Mouse (Mus musculus) intestine, embryonic 15.5 days (tissue): ENCODE measurements around the gene Cnih3. TPM values are rescaled to one million over a fixed set of nuclear protein-coding genes. Genes with fewer than 3 reads are reported as not detected.

Experiments used
- ATAC-seq: fragments of 200-750 bp; cut with Nextera tagmentation; 2 replicates; pipeline ENCODE4 v1.8.0; 2017; ENCODE audit warnings: moderate TSS enrichment, moderate library complexity
- H3K27ac ChIP-seq: fragments of 300-500 bp; sonication (generic); 2 replicates; pipeline ENCODE4 v1.5.1; 2015; ENCODE audit warnings: mild to moderate bottlenecking, inconsistent platforms
- H3K27me3 ChIP-seq: fragments of 300-500 bp; sonication (generic); replicated peaks from 2 replicates; pipeline ENCODE4 v1.6.1; 2015; ENCODE audit warnings: inconsistent platforms
- H3K36me3 ChIP-seq: fragments of 300-500 bp; sonication (generic); 2 replicates; pipeline ENCODE4 v1.6.1; 2015; ENCODE audit warnings: inconsistent platforms
- H3K4me1 ChIP-seq: fragments of 300-500 bp; sonication (generic); replicated peaks from 2 replicates; pipeline ENCODE4 v1.6.1; 2015; ENCODE audit warnings: inconsistent platforms
- H3K4me2 ChIP-seq: fragments of 300-500 bp; sonication (generic); replicated peaks from 2 replicates; pipeline ENCODE4 v1.6.1; 2015; ENCODE audit warnings: mild to moderate bottlenecking, inconsistent platforms
- H3K4me3 ChIP-seq: fragments of 300-500 bp; sonication (generic); replicated peaks from 2 replicates; pipeline ENCODE4 v1.5.1; 2015; ENCODE audit warnings: inconsistent platforms
- H3K9ac ChIP-seq: fragments of 300-500 bp; sonication (generic); 2 replicates; pipeline ENCODE4 v1.6.1; 2015; ENCODE audit warnings: inconsistent platforms
- H3K9me3 ChIP-seq: fragments of 300-500 bp; sonication (generic); 2 replicates; pipeline ENCODE4 v1.6.1; 2016; ENCODE audit warnings: inconsistent platforms
- WGBS: fragments of 180-500 bp; shearing (Covaris S2); methylation state at CpG from one replicate; pipeline ENCODE4 v1.1.7; 2015; 5-methylcytosine and 5-hydroxymethylcytosine counted together
- polyA plus RNA-seq: library from polyadenylated mRNA; unstranded; fragments of >200 nt; fragmentation: Nextera tagmentation; extraction: Ambion mirVana; gene quantifications from 2 replicates; pipeline ENCODE4 v1.2.1, GENCODE M21; 2015

Cnih3 gene
- polyA plus RNA-seq, 1 experiment from 2014 or later: 0.20 TPM

DNA sequence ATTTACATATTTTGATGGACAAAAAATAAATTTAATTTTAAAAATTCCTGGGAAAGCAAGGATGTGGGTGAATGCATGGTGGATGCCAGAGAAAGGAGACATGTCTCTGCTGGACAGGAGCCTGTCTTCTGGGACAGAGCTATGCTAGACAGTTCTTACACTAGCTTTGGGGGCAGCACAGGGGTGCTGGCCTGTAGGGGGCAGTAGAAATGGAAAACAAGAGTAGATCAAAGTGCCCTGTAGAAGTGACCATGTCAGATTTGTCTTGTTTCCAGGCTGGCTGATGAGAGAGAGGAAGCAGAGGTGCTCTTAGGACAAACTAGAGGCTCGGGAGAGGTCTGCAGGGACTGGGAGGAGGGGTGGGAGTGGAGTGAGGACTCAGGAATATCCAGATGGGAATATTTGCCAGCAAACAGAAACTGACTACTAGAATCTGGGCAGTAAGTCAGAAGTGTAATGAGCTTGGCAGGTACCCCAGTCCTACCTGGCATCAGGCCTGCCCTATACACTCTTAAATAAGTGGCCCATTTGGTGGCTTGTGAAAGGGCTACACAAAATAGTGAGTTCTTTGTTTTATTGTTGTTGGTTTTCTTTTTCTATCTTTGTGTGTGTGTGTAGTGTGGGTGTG lies 93.3 kb downstream of the Cnih3 start:
- no peak overlapping the region for H3K27ac ChIP-seq
- H3K9ac ChIP-seq: no peak overlapping the region
- no peak for ATAC-seq
- no peak overlapping the region for H3K4me2 ChIP-seq
- no peaks in the 10 kb centered on the region for H3K36me3 ChIP-seq
- WGBS: 66% methylated on average over 1 of the region's 1 CpGs
- no peaks in the 10 kb centered on the region for H3K9me3 ChIP-seq
- H3K27me3 ChIP-seq: no peaks in the 10 kb centered on the region
- no peak overlapping the region for H3K4me3 ChIP-seq
- H3K4me1 ChIP-seq: no peaks in the 10 kb centered on the region

GRCm38 (mm10) chr1:181446591-181447114 lies 94.2 kb downstream of the Cnih3 start:
- no peak for ATAC-seq
- Histone ChIP-seq H3K36me3 (no peaks in the 10 kb centered on the region), H3K4me1 (no peaks in the 10 kb centered on the region), H3K4me2 (no peak overlapping the region), H3K27me3 (no peaks in the 10 kb centered on the region), H3K4me3 (no peak overlapping the region), H3K9me3 (no peaks in the 10 kb centered on the region), H3K27ac (no peak overlapping the region), H3K9ac (no peak overlapping the region)
- WGBS: 63% methylated on average over 6 of the region's 6 CpGs

- 79% methylated on average over 4 of the region's 4 CpGs for WGBS
- Histone ChIP-seq H3K27me3 (no peaks in the 10 kb centered on the region), H3K4me3 (no peak overlapping the region), H3K9ac (no peak overlapping the region), H3K4me1 (no peaks in the 10 kb centered on the region), H3K4me2 (no peak overlapping the region), H3K9me3 (no peaks in the 10 kb centered on the region), H3K36me3 (no peaks in the 10 kb centered on the region), H3K27ac (no peak overlapping the region)
- no peak for ATAC-seq
Observed at GRCm38 (mm10) chr1:181447576-181447975, 95.1 kb downstream of the Cnih3 start.

DNA sequence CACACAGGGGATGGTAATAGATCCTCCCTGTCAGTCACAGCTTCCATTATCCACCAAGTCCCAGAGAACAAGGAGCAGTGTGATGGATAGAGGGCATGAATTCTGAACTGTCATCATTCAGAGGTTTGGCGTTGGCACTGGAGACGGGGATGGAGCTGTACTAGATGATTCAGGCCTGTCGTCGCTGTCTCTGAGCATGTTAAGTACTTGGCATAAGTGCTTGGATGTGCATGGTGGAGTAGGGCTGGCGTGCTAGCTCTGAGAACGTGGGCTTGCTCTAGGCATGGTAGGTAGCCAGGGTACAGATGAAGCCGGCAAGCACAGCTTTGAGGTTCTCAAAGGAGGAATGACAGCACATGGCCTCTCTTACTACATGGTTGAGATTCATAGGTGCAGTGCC lies 95.6 kb downstream of the Cnih3 start:
- 87% methylated on average over 7 of the region's 7 CpGs for WGBS

GRCm38 (mm10) chr1:181453106-181453505 lies 100.7 kb downstream of the Cnih3 start:
- WGBS: 86% methylated on average over 6 of the region's 6 CpGs
- no peaks in the 10 kb centered on the region for H3K27me3 ChIP-seq
- H3K4me2 ChIP-seq: no peak overlapping the region
- H3K36me3 ChIP-seq: no peaks in the 10 kb centered on the region
- H3K27ac ChIP-seq: no peak overlapping the region
- ATAC-seq: no peak
- H3K9me3 ChIP-seq: no peaks in the 10 kb centered on the region
- no peak overlapping the region for H3K4me3 ChIP-seq
- H3K9ac ChIP-seq: no peak overlapping the region
- no peaks in the 10 kb centered on the region for H3K4me1 ChIP-seq

More for the DNA sequence above, 95.6 kb downstream of the Cnih3 start:
- no peaks in the 10 kb centered on the region for H3K9me3 ChIP-seq
- no peaks in the 10 kb centered on the region for H3K27me3 ChIP-seq
- H3K36me3 ChIP-seq: no peaks in the 10 kb centered on the region
- H3K27ac ChIP-seq: no peak overlapping the region
- ATAC-seq: no peak
- no peak overlapping the region for H3K4me3 ChIP-seq
- no peak overlapping the region for H3K9ac ChIP-seq
- no peak overlapping the region for H3K4me2 ChIP-seq
- H3K4me1 ChIP-seq: no peaks in the 10 kb centered on the region

GRCm38 (mm10) chr1:181456911-181457310 lies 104.5 kb downstream of the Cnih3 start:
- no peaks in the 10 kb centered on the region for H3K9me3 ChIP-seq
- H3K27me3 ChIP-seq: no peaks in the 10 kb centered on the region
- H3K27ac ChIP-seq: no peak overlapping the region
- no peaks in the 10 kb centered on the region for H3K36me3 ChIP-seq
- H3K4me3 ChIP-seq: no peak overlapping the region
- no peak for ATAC-seq
- H3K9ac ChIP-seq: no peak overlapping the region
- 81% methylated on average over 7 of the region's 7 CpGs for WGBS
- H3K4me1 ChIP-seq: peaks cover 2% of the 10 kb centered on the region
- no peak overlapping the region for H3K4me2 ChIP-seq

DNA sequence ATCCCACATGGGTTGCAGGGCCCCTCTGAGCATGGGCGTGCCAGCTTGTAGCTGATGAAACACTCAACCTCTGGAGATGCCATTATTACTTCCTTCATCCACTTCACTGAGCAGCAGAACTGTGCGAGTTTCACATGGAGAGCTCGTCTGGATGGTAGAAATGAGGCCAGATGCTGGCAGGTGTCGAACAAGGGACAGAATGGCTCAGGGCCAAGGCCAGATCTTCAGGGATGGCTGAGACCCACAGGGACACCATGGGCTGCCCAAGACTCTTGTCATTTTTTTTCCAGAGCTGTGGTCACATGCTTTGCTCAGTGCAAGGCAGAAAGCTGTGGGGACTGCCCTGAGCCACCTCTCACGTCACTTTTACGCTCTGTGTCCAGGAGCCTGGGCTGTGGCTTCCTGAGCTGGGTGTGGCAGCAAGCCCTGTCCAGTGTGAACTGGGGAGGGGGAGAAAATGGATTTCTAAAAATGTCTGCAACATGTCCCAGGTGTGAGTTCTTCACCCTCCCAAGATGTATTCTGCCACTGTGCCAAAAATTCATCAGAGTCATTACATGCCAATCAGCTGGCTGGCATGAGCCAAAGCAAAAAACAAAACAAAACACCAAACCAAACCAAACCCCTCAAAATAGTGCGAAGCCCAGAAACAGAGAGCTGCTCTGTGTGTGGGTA lies 107.1 kb downstream of the Cnih3 start:
- no peak overlapping the region for H3K9ac ChIP-seq
- no peaks in the 10 kb centered on the region for H3K27me3 ChIP-seq
- H3K27ac ChIP-seq: no peak overlapping the region
- no peak overlapping the region for H3K4me3 ChIP-seq
- ATAC-seq: no peak
- H3K9me3 ChIP-seq: no peaks in the 10 kb centered on the region
- 80% methylated on average over 7 of the region's 7 CpGs for WGBS
- no peak overlapping the region for H3K4me2 ChIP-seq
- peaks cover 6% of the 10 kb centered on the region for H3K4me1 ChIP-seq
- H3K36me3 ChIP-seq: no peaks in the 10 kb centered on the region

DNA sequence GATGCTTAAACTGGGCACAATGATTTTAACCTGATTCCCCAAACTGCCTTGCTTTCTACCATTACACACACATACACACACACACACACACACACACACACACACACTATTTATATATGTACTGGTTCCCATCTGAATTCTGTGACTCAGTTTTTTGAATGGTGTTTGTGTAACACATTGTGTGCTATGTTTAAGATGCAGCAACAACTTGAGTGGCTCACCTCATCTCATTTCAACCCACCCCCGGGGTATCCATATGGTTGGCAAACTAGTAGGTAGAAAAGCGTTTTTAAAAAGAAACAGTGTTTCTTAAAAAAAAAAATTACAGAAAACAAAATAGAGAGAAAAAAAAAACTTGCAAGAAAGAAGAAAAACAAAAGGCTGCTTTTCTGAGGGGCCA lies 107.9 kb downstream of the Cnih3 start:
- no peak overlapping the region for H3K4me3 ChIP-seq
- no peak overlapping the region for H3K9ac ChIP-seq
- no peaks in the 10 kb centered on the region for H3K9me3 ChIP-seq
- H3K4me1 ChIP-seq: peaks cover 6% of the 10 kb centered on the region
- no peak overlapping the region for H3K27ac ChIP-seq
- 84% methylated on average over 2 of the region's 2 CpGs for WGBS
- no peaks in the 10 kb centered on the region for H3K27me3 ChIP-seq
- no peaks in the 10 kb centered on the region for H3K36me3 ChIP-seq
- ATAC-seq: no peak
- no peak overlapping the region for H3K4me2 ChIP-seq

- H3K9ac ChIP-seq: no peak overlapping the region
- H3K4me3 ChIP-seq: no peak overlapping the region
- H3K9me3 ChIP-seq: no peaks in the 10 kb centered on the region
- no peak overlapping the region for H3K27ac ChIP-seq
- 64% methylated on average over 8 of the region's 8 CpGs for WGBS
- no peak overlapping the region for H3K4me2 ChIP-seq
- H3K36me3 ChIP-seq: no peaks in the 10 kb centered on the region
- no peaks in the 10 kb centered on the region for H3K27me3 ChIP-seq
- no peak for ATAC-seq
- H3K4me1 ChIP-seq: peaks cover 6% of the 10 kb centered on the region
Observed at GRCm38 (mm10) chr1:181461484-181461883, 109.1 kb downstream of the Cnih3 start.

- no peak overlapping the region for H3K27ac ChIP-seq
- WGBS: 57% methylated on average over 8 of the region's 8 CpGs
- no peak for ATAC-seq
- H3K36me3 ChIP-seq: no peaks in the 10 kb centered on the region
- no peaks in the 10 kb centered on the region for H3K9me3 ChIP-seq
- peaks cover 13% of the 10 kb centered on the region for H3K4me1 ChIP-seq
- no peaks in the 10 kb centered on the region for H3K27me3 ChIP-seq
- no peak overlapping the region for H3K9ac ChIP-seq
- H3K4me3 ChIP-seq: no peak overlapping the region
- no peak overlapping the region for H3K4me2 ChIP-seq
Observed at GRCm38 (mm10) chr1:181462051-181462905, 109.8 kb downstream of the Cnih3 start.

- no peak overlapping the region for H3K4me3 ChIP-seq
- no peaks in the 10 kb centered on the region for H3K36me3 ChIP-seq
- no peak overlapping the region for H3K9ac ChIP-seq
- no peaks in the 10 kb centered on the region for H3K27me3 ChIP-seq
- no peak for ATAC-seq
- WGBS: 71% methylated on average over 6 of the region's 6 CpGs
- peaks cover 13% of the 10 kb centered on the region for H3K4me1 ChIP-seq
- no peaks in the 10 kb centered on the region for H3K9me3 ChIP-seq
- no peak overlapping the region for H3K27ac ChIP-seq
- no peak overlapping the region for H3K4me2 ChIP-seq
Observed at GRCm38 (mm10) chr1:181462906-181463179, 110.4 kb downstream of the Cnih3 start.

GRCm38 (mm10) chr1:181465027-181465426 lies 112.6 kb downstream of the Cnih3 start:
- 48% methylated on average over 5 of the region's 5 CpGs for WGBS
- Histone ChIP-seq H3K4me2 (no peak overlapping the region), H3K36me3 (no peaks in the 10 kb centered on the region), H3K4me3 (no peak overlapping the region), H3K4me1 (peaks cover 13% of the 10 kb centered on the region), H3K27ac (no peak overlapping the region), H3K27me3 (no peaks in the 10 kb centered on the region), H3K9me3 (no peaks in the 10 kb centered on the region), H3K9ac (no peak overlapping the region)
- no peak for ATAC-seq
